Mouse (Mus musculus) liver, embryonic 11.5 days (tissue): ENCODE measurements around the gene Tesc. TPM values are rescaled to one million over a fixed set of nuclear protein-coding genes. Genes with fewer than 3 reads are reported as not detected.

Source experiments
- ATAC-seq: fragments of 200-750 bp; cut with Nextera tagmentation; replicated peaks from 2 replicates; pipeline ENCODE4 v1.8.0; 2017; ENCODE audit warnings: moderate number of reproducible peaks, mild to moderate bottlenecking, moderate TSS enrichment, moderate library complexity; ENCODE audit not compliant: low FRiP score
- DNase-seq: peaks from one replicate; pipeline ENCODE4 v3.0.0-alpha.2; 2017; ENCODE audit warnings: low spot score
- H3K27ac ChIP-seq: fragments of 300-500 bp; sonication (generic); 2 replicates; pipeline ENCODE4 v1.5.1; 2014; ENCODE audit warnings: mild to moderate bottlenecking, low read depth, low read length, control low read depth
- H3K27me3 ChIP-seq: fragments of 300-500 bp; sonication (generic); replicated peaks from 2 replicates; pipeline ENCODE4 v1.6.1; 2014; ENCODE audit warnings: low read length, mixed read lengths; ENCODE audit not compliant: control insufficient read depth, insufficient read depth
- H3K36me3 ChIP-seq: fragments of 300-500 bp; sonication (generic); 2 replicates; pipeline ENCODE4 v1.6.1; 2014; ENCODE audit warnings: mild to moderate bottlenecking, low read length, moderate library complexity, mixed read lengths; ENCODE audit not compliant: control insufficient read depth, insufficient read depth
- H3K4me1 ChIP-seq: fragments of 300-500 bp; sonication (generic); replicated peaks from 2 replicates; pipeline ENCODE4 v1.6.1; 2014; ENCODE audit warnings: low read length, mixed read lengths; ENCODE audit not compliant: control insufficient read depth, insufficient read depth
- H3K4me2 ChIP-seq: fragments of 300-500 bp; sonication (generic); 2 replicates; pipeline ENCODE4 v1.6.1; 2014; ENCODE audit warnings: mild to moderate bottlenecking, control low read depth, moderate library complexity
- H3K4me3 ChIP-seq: fragments of 300-500 bp; sonication (generic); 2 replicates; pipeline ENCODE4 v1.5.1; 2014; ENCODE audit warnings: low read depth, low read length, control low read depth
- H3K9ac ChIP-seq: fragments of 300-500 bp; sonication (generic); 2 replicates; pipeline ENCODE4 v1.6.1; 2014; ENCODE audit warnings: low read depth, low read length, control low read depth
- H3K9me3 ChIP-seq: fragments of 300-500 bp; sonication (generic); 2 replicates; pipeline ENCODE4 v1.6.1; 2016; ENCODE audit warnings: low read length, inconsistent platforms, mixed read lengths; ENCODE audit not compliant: control insufficient read depth
- WGBS: fragments of 180-500 bp; shearing (Covaris S2); extraction: QIAGEN DNeasy Blood & Tissue Kit; methylation state at CpG from one replicate; pipeline ENCODE4 v1.1.7; 2014; 5-methylcytosine and 5-hydroxymethylcytosine counted together
- polyA plus RNA-seq: library from polyadenylated mRNA; unstranded; fragments of >200 nt; fragmentation: Nextera tagmentation; extraction: Ambion mirVana; gene quantifications from 2 replicates; pipeline ENCODE4 v1.2.1, GENCODE M21; 2014

Tesc gene
- polyA plus RNA-seq, 1 experiment from 2014 or later: 2.2 TPM

- Histone ChIP-seq H3K27ac (no peak overlapping the region), H3K4me1 (no peaks in the 10 kb centered on the region; the same call in 1 of the 2 replicates), H3K27me3 (no peaks in the 10 kb centered on the region; the same call in 1 of the 2 replicates), H3K4me3 (no peak overlapping the region), H3K4me2 (no peak overlapping the region), H3K9ac (no peak overlapping the region), H3K36me3 (no peaks in the 10 kb centered on the region), H3K9me3 (no peaks in the 10 kb centered on the region)
- ATAC-seq (no peak), DNase-seq (no peak)
- 70% methylated on average over 8 of the region's 8 CpGs for WGBS
Observed at GRCm38 (mm10) chr5:118051981-118052662, 24.6 kb downstream of the Tesc start.

- Histone ChIP-seq H3K9ac (no peak overlapping the region), H3K36me3 (no peaks in the 10 kb centered on the region), H3K27ac (no peak overlapping the region), H3K27me3 (no peaks in the 10 kb centered on the region; the same call in 1 of the 2 replicates), H3K4me3 (no peak overlapping the region), H3K4me2 (no peak overlapping the region), H3K9me3 (no peaks in the 10 kb centered on the region), H3K4me1 (no peaks in the 10 kb centered on the region; the same call in 1 of the 2 replicates)
- 98% methylated on average over 2 of the region's 2 CpGs for WGBS
- DNase-seq (no peak), ATAC-seq (no peak)
Observed at GRCm38 (mm10) chr5:118053205-118053604, 25.7 kb downstream of the Tesc start.

GRCm38 (mm10) chr5:118057508-118058111 lies 30.1 kb downstream of the Tesc start:
- H3K27ac ChIP-seq: no peak overlapping the region
- peaks cover 3% of the 10 kb centered on the region; the same call in 1 of the 2 replicates for H3K4me1 ChIP-seq
- no peak overlapping the region for H3K9ac ChIP-seq
- no peaks in the 10 kb centered on the region for H3K9me3 ChIP-seq
- no peak overlapping the region for H3K4me3 ChIP-seq
- DNase-seq (no peak), ATAC-seq (no peak)
- 47% methylated on average over 8 of the region's 8 CpGs for WGBS
- H3K27me3 ChIP-seq: no peaks in the 10 kb centered on the region; the same call in 1 of the 2 replicates
- no peaks in the 10 kb centered on the region for H3K36me3 ChIP-seq
- no peak overlapping the region for H3K4me2 ChIP-seq

GRCm38 (mm10) chr5:118058858-118059257 lies 31.3 kb downstream of the Tesc start:
- no peak overlapping the region for H3K9ac ChIP-seq
- ATAC-seq: peak; percentile 42

GRCm38 (mm10) chr5:118059646-118060045 lies 32.1 kb downstream of the Tesc start:
- Histone ChIP-seq H3K4me2 (no peak overlapping the region), H3K4me3 (no peak overlapping the region), H3K27me3 (no peaks in the 10 kb centered on the region; the same call in 1 of the 2 replicates), H3K9ac (no peak overlapping the region), H3K36me3 (no peaks in the 10 kb centered on the region), H3K9me3 (no peaks in the 10 kb centered on the region), H3K4me1 (peaks cover 9% of the 10 kb centered on the region), H3K27ac (no peak overlapping the region)
- DNase-seq: no peak
- 90% methylated on average over 9 of the region's 9 CpGs for WGBS
- ATAC-seq: no peak

More at GRCm38 (mm10) chr5:118058858-118059257, 31.3 kb downstream of the Tesc start:
- Histone ChIP-seq H3K27ac (no peak overlapping the region), H3K27me3 (no peaks in the 10 kb centered on the region; the same call in 1 of the 2 replicates), H3K36me3 (no peaks in the 10 kb centered on the region), H3K4me1 (peaks cover 3% of the 10 kb centered on the region; the same call in 1 of the 2 replicates), H3K9me3 (no peaks in the 10 kb centered on the region), H3K4me3 (no peak overlapping the region), H3K4me2 (no peak overlapping the region)
- no peak for DNase-seq
- WGBS: 70% methylated on average over 10 of the region's 10 CpGs

GRCm38 (mm10) chr5:118061391-118061790 lies 33.8 kb downstream of the Tesc start:
- Histone ChIP-seq H3K27ac (no peak overlapping the region), H3K4me1 (peaks cover 9% of the 10 kb centered on the region), H3K9me3 (no peaks in the 10 kb centered on the region), H3K9ac (no peak overlapping the region), H3K4me3 (no peak overlapping the region), H3K36me3 (peaks cover under 1% of the 10 kb centered on the region; the same call in 1 of the 2 replicates), H3K27me3 (no peaks in the 10 kb centered on the region), H3K4me2 (no peak overlapping the region)
- ATAC-seq: no peak
- DNase-seq: no peak
- 87% methylated on average over 18 of the region's 18 CpGs for WGBS

- ATAC-seq: no peak
- DNase-seq: no peak
- Histone ChIP-seq H3K4me3 (no peak overlapping the region), H3K4me1 (peaks cover 9% of the 10 kb centered on the region), H3K27ac (no peak overlapping the region), H3K27me3 (no peaks in the 10 kb centered on the region), H3K36me3 (peaks cover 7% of the 10 kb centered on the region; the same call in 1 of the 2 replicates), H3K4me2 (no peak overlapping the region), H3K9me3 (no peaks in the 10 kb centered on the region), H3K9ac (no peak overlapping the region)
- 82% methylated on average over 8 of the region's 8 CpGs for WGBS
Observed at GRCm38 (mm10) chr5:118063181-118063621, 35.7 kb downstream of the Tesc start.

- peaks cover 11% of the 10 kb centered on the region for H3K4me1 ChIP-seq
- 74% methylated on average over 10 of the region's 10 CpGs for WGBS
- H3K9me3 ChIP-seq: no peaks in the 10 kb centered on the region
- no peak overlapping the region for H3K4me3 ChIP-seq
- H3K27me3 ChIP-seq: no peaks in the 10 kb centered on the region
- H3K9ac ChIP-seq: no peak overlapping the region
- ATAC-seq: no peak
- peaks cover 7% of the 10 kb centered on the region; the same call in 1 of the 2 replicates for H3K36me3 ChIP-seq
- no peak for DNase-seq
- 0 out of 2 replicates have a peak overlapping the region, but pooled peaks have one; percentile 15 for H3K27ac ChIP-seq
- H3K4me2 ChIP-seq: no peak overlapping the region
Observed at GRCm38 (mm10) chr5:118064284-118064901, 36.9 kb downstream of the Tesc start.
